Mouse (Mus musculus): ENCODE data around the gene Sp1. TPM values are rescaled to one million over a fixed set of nuclear protein-coding genes. Genes with fewer than 3 reads are reported as not detected.

The Sp1 gene
- total RNA-seq (2015) (62.0 and 63.9 TPM in 2 replicates), total RNA-seq (2017) (46.4 and 52.9 TPM in 2 replicates)

DNA sequence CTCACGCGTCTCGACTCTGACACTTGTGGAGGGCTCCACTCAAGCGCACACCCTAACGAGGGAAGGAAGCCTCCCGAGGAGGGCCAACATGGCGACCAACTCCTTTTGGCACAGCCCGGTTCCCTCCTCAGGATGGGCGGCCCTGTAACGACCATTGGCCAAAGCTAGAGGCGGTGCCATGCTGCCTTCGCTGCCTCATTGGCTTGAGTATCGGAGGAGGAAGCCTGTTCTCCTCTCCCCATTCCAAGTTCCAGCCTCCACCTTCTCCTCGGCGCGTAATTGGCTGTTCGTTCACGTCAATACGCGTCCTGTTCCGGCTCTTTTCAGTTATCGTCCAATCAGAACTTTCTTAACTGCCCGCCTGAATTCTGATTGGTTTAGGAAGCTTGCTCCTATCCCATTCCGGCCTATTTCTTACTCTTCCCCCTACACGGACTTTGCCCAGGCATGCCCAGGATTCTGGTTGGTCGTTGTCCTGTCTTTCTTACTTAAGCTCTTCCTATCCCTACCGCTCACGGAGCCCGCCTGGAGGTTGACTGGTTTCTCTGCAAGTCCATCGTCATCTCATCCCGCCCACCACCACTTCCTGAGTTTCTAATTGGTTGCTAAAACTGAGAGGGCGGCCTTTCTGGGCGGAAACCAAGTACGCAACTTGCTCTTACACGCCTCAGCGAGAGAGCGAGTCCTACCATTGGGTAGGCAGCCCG, at the start of gene Sp1:
Gene Sp1 (plus strand): TSS at position 655 of the 707 bp plus-strand sequence.
- peak; percentile 72 for ATAC-seq (replicated peaks; ENCODE audit: poor library complexity)

DNA sequence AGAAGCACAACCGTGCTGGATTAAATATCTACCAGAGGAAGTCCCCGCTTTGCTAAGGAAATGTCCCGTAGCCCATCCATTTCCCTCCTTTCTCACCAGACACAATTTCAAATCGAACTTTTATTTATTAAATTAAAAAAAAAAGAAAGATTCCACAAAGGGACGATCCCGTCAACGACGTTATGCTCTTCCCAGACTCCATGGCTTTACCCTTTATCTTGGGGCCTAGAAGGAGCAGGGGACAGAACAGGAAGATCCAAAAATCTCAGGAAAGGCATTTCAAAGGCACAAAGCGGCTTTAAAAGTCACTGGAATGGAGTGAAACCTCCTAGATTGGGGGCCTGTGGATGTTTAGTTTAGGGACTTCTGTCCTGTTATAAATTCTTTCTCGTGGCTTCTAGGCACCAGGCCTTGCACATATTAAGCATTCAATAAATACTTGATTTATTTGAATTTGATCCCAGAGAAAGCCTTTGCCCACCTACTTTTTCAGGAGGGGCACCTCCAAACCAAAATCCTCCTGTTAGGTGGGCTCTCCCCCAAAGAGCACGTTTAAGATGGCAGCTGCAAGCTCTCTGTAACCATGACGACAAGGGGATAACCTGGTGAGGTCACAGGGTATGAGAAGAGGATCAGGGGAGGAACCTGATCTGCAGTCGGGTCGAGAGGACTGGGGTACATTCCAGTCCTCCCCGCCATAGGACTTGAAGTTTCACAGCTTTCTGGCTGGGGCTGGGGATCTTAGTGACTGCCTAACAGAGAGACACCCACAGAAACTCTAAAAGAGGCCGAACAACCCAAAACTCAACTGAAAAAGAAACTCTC, 49.2 kb upstream of the Sp1 start:
- ATAC-seq (replicated peaks; ENCODE audit: poor library complexity), result no peak

DNA sequence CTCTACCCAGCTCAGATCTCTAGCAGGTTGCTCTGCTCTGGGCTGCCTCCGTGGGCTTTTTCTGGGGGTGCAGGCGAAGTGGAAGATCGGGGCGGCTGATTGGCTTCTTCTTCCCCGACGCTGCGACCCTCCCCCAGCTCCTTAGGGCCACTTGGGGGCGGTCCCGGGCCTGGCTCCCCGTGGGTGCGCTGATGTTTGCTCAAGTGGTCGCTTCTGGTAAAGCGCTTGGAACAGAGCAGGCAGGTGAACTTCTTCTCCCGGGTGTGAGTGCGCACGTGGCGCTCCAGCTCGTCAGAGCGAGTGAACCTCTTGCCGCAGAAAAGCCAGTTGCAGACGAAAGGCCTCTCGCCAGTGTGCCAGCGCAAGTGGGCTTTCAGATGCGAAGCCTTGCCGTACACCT, 47.8 kb upstream of the Sp1 start:
- ATAC-seq (replicated peaks; ENCODE audit: poor library complexity), result no peak

DNA sequence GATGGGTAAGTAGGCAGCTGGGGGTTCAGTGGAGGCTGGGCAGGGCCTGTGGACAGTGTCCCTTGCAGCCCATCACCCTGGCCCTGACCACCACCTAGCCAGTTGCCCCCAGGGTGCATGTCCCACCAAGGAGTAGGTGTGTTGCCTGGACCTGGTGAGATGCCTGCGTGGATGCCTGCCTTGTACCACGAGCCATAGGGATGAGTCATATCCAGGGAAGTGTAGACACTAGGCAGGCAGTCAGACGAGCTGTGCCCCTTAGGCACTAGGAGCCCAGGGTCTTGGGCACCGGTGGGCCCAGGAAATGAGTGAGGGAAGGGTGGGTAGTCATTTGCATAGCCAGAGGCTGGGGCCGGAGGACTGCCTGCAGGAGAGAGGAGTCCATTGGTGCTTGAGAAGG, 47.1 kb upstream of the Sp1 start:
- ATAC-seq (replicated peaks; ENCODE audit: poor library complexity), result no peak

DNA sequence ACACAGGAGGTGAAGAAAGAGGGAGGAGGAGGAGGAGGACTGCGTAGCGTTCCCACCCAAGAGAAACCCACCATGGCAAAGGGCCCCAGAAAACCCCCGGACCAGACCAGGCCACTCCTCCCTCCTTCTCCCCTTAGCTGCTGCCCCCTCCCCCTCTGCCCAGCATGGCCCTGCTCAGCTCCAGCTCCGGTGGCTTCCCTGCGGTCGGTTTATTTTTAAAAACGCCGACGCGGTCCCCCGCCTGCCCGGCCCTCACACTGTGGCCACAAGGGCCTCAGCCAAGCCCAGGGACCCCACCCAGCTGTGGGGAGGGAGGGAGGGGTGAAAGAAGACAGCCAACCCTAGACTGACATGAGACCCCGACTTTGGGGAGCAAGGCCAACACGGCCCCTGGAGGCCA, 43.3 kb upstream of the Sp1 start:
- ATAC-seq (replicated peaks; ENCODE audit: poor library complexity), result no peak

DNA sequence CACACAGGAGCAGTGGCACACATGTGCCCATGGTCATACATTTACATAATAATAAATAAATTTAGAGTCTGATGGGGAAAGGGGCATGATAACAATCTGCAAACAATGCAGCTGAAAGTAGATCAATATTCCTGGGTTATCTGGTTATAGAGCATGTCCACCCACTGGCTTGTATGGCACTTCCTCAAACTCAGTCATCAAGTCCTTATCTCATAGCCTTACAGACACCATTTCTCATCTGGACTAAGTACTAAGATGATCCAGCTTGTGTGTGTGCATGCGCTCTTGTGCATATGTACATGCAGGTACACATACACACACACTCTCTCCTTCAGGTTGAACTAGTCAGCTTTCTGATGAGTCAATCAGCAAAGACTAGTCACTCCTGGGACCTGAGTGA, 41.3 kb upstream of the Sp1 start:
- ATAC-seq (replicated peaks; ENCODE audit: poor library complexity), result no peak

DNA sequence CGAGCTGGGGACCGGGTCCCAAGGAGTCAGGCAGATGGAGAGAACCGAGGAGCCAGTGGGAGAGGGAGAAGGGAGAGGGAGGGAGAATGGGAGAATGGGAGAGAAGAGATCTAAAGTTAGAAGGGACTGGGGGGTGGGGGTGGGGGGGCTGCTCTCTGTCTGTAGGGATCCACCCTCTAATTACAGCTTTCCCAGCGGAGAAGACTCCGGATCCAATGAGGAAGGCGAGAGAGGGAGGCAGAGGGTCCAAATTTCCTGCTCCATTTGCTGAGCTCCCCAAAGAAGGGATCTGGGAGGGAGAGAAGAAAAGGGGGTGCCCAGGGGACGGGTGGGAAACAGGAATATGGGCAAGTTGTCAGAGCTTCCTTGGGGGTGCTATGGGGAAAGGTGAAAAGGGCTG, 39.7 kb upstream of the Sp1 start:
- ATAC-seq (replicated peaks; ENCODE audit: poor library complexity), result no peak

DNA sequence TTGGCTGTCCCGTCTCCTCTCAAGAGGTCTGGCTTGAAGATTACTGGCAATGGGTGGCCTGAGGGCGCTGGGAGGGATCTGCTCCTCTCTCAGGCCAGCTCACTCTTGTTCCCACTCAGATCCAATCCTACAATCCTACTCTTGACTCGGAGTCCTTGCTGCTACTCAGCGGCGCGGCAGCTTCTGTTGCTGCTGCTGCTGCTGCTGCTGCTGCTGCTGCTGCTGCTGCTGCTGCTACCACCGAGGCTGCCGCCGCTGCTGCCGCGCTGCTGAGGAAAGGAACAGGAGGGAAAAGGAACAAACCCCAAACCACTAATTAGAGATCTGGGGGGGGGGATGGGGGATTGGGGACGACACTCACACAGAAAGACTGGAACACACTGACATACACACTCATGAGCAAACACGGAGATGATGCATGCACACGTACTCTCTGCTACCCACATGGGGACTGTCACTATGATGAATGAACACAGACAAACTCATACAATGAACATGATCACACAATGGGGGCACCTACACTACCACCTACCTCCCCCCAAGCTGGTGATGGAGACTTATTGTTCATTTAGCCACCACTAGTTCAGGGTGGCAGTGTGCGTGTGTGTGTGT, 39.1 kb upstream of the Sp1 start, which contains the start of gene Sp7:
Gene Sp7 (minus strand): TSS at position 450 of the 612 bp plus-strand sequence.
- no peak for ATAC-seq (replicated peaks; ENCODE audit: poor library complexity)

DNA sequence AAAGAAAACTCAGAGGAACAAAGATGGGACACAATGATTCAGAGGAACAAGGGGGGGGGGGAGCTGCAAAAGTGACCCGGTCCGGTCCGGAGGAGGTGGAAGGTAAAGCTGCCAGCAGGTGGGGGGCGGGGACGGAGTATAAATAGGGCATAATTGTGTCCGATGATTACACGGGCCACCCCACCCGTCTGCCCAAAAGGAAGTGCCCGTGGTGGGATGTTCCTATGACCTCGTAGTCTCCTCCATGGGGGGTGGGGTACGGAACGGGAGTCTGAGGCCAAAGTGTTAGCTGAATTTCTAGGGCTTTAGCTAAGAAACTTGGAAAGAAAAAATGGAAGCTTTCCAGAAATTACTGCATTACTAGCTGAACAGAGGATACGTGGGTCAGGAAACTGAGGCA, 36.0 kb upstream of the Sp1 start:
- no peak for ATAC-seq (replicated peaks; ENCODE audit: poor library complexity)

DNA sequence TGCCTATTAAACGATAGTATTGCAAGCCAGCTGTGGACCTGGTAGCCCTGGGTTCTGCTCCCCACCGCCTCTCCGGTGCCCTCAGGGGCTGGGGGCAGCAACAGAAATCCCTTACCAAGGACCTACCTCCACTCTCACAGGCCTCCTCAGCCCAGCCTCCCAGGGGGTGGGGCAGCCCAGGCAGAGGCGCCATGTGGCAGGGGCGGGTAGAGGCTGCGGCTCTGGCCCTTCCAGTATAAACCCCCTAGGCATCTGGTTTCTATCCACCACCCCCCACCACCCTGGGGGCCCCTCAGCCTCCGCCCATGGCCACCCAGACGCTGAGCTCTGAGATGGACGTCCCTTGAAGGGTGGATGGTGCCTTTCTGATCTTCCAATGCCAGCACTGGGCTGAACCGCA, 35.2 kb upstream of the Sp1 start:
- ATAC-seq (replicated peaks; ENCODE audit: poor library complexity), result no peak

DNA sequence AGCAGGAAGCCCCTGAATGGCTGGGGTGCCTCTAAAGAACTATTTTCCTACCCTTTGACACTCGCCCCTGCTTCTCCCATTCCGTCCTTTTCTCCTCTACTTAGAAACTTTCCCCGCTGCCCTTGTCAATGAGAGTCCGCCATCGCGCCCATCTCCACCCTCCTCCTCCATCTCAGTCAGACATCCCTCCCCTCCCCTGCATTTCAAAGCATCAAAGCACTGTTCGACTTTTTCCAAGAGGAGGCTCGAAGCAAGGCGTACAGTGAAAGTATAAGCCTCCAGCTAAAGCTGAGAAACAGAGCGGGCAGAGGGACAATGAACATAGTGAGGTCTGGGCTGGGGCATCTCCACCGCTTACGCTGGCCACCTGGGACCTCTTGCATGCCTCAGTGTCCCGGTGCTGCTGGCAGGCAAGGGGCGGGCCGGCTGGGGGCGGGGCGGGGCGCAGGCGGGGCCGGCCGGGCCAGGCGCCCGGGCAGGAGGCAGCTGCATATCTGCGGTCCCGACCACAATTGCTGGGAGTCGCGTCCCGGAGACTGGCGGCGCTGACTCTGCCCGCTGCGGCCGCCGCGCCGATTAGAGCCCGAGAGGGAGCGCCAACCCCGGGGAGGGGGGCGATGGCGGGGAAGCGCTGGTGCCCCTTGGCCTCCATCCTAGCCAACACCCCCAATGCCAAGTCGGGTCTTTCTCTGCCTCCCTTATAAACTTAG, 29.3 kb upstream of the Sp1 start:
- ATAC-seq (replicated peaks; ENCODE audit: poor library complexity), result peak; percentile 77

DNA sequence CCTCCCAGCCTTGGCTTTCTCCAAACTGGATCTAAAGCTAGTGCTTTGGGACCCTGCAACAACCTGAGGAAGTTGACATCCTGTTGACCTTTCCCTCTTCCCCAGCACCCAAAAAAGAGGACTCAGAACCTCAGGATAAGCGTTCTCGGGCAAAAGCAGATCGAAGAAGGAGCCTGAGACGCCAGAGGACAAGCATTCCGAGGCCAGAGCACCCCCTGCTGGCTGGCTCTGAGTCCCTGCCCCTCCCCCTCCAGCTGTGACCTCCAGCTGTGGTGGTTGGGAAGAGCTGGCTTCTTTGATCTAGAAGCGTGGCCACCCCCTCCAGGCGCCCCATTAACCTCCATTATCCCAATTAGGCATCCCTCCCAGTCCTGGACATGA, 28.8 kb upstream of the Sp1 start:
- peak; percentile 85 for ATAC-seq (replicated peaks; ENCODE audit: poor library complexity)

DNA sequence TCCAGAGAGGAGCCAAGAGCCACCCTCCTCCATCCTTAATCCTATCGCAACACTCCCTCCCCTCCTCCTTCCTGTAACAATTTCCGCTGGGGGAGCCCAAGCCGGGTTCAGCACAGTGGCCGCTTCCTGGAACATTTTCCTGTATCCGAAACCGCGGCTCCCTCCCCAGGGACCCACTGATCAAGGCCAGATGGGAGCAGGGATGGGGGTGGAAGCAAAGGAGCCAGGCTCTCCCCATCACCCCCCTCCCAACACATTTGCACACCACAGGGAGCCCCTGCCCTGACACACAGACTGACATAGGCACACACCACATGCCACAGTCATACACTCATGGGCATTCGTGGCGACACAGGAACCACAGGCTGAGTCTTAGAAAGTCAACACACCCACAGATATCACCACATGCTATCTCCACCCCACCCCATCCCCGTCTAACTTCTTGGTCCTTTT, 28.1 kb upstream of the Sp1 start:
- ATAC-seq (replicated peaks; ENCODE audit: poor library complexity), result peak; percentile 30; the same call in 1 of the 2 replicates

DNA sequence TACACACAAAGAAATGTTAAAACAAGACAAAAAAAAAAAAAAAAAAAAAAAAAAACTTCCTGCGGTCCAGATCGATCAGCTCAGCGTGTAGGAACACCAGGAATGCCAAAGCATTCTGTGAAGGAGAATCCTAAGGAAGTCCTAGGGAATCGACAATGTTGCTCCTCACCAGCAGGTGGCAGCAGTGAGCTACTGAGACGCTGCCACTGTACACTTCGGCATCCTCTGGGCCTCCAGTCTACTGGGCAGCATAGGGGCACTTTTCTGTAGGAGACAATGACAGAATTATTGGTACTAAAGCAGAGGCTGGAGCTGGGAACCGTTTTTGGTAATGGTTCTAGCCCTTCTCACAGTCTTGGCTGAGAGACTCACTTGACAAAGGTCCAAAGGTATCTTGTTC, 24.4 kb upstream of the Sp1 start:
- peak; percentile 66 for ATAC-seq (replicated peaks; ENCODE audit: poor library complexity)

DNA sequence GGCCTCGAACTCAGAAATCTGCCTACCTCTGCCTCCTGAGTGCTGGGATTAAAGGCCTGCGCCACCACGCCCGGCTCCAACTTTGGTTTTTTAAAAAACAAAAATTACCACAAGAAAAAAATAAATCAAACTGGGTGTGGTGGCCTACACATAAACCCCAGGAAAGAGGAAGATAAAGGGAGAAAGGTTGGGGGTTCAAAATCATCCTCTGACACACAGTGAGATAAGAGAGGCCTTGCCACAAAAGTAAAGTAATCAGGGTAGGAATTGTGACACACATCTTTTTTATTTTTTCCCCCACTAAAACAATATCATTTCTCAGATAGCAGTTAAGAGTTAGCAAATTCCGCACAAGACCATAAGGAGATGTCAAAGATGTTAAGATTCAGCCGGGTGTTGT, 22.3 kb upstream of the Sp1 start:
- no peak; the same call in 1 of the 2 replicates for ATAC-seq (replicated peaks; ENCODE audit: poor library complexity)

DNA sequence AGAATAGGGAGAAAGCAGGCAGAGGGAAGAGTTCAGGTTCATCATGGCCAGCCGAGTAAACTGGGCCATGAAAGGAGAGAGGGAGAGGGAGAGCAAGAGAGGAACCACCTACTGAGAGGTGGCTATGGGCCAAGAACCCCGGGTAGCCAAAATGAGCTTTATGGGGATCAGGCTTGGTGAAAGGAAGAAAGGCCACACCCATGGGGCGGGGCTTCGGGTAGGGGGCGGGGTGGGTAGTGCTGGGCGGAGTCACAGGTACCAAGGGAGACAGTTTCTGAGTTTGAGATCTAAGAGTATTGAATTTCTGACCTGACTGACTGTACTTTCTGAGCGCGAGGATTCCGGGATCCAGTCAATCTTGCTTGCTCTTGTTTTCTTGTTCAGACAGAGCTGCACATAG, 19.3 kb upstream of the Sp1 start:
- peak; percentile 73 for ATAC-seq (replicated peaks; ENCODE audit: poor library complexity)

DNA sequence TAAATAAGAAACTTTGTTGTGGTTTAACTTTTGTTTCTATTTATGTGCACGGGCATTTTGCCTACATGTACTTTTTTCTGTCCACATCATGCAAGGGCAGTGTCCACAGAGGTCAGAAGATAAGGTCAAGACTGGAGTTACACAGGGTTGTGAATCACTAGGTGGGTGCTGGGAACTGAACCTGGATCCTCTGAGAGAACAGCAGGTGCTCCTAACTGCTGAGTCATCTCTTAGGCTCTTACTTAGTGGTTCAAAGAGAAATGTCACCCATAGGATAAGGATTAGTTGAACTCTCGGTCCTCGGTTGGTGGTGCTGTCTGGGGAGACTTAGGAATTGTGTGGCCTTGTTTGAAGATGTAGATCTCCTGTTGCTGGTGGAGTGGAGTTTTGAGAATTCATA, 17.0 kb upstream of the Sp1 start:
- ATAC-seq (replicated peaks; ENCODE audit: poor library complexity), result no peak

DNA sequence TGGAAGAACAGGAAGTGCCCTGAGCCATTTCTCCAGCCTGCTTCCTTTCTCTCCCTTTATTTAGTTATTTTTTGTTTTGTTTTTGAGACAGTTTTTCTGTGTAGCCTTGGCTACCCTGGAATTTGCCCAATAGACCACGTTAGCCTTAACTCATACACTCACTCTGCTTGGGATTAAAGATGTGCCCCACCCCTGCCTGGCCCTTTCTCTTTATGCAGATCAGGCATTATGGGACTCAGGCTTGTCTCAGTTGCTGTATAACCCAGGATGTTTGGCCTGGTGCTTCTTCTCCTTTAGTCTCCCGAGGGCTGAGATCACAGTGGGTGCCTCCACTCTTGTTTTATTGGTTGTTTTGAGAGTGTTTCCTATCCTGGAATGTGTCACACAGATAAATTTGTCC, 13.4 kb upstream of the Sp1 start:
- no peak for ATAC-seq (replicated peaks; ENCODE audit: poor library complexity)

DNA sequence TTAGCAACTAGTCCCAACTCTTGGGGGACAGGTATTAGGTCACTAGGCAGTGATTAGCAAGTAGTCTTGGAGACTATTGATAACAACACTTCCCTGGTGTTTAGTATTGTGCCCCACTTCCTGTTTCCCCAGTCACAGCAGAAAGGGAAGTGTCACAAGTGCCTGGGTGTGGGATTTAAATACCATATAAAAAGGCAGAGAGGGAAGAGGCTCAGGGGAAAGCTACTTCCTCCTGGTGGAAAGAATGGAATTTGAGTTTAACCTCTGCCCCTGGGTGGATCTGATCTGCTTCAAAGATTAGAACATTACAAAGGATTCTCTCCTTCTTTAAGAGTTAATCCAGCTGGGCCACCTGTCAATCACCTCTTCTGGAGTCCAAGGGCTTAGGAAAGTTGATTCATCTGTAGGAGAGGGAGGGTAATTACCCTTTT, 12.3 kb upstream of the Sp1 start:
- peak; percentile 88 for ATAC-seq (replicated peaks; ENCODE audit: poor library complexity)

DNA sequence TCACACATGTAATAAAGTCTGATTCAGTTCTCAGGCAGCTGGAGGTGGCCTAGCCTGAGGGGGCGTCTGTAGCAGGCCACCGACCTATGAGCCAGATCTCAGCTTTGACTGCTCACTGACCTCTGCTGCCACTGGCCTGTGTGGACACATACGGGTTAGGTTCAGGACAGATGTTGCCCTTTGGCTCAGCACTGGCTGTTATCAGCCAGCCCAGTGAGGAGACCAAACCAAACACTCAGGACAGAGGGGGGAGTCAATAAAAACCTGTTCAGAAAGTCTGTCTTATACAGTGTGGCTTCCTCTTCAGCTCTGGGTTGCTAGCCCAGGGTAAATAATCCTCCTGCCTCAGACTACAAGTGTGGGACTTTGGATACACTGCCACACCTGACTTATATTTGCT, 10.9 kb upstream of the Sp1 start:
- peak; percentile 21; the same call in 1 of the 2 replicates for ATAC-seq (replicated peaks; ENCODE audit: poor library complexity)

DNA sequence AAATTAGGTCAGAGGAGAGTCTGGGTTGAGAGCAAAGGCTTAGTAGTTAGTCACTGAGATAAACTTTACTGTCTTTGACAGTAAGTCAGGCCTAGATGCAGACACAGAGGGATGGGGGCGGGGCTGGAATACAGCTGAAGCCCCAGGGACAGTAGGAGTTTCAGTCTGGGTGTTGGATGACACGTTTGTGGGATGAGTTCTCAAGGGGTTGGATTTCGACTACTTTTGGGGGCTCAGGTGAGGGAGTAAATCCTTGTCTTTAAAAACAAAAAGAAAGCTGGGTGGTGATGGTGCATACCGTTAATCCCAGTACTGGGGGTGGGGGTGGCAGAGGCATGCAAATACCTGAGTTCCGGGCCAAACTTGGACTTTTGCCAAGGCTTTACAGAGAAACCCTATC, 7.3 kb upstream of the Sp1 start:
- ATAC-seq (replicated peaks; ENCODE audit: poor library complexity), result no peak
